Mouse (Mus musculus) heart, adult 18-20 months (tissue): ENCODE data around the gene Samd5. TPM values are rescaled to one million over a fixed set of nuclear protein-coding genes. Genes with fewer than 3 reads are reported as not detected.

ENCODE experiments used
- DNase-seq, 2 experiments: peaks; one replicate each; pipeline ENCODE4 v3.0.0; 2021 to 2022; ENCODE audit warnings: mixed read lengths in 1 of 2
- total RNA-seq, 2 experiments: library from RNA; stranded (reverse); gene quantifications; 2 replicates each; pipeline ENCODE4 v1.2.3; 2021

Samd5 gene
- total RNA-seq, 2 experiments from 2014 or later = 2.3 to 3.1 TPM

GRCm38 (mm10) chr10:9575605-9576004 is 99.4 kb downstream of the Samd5 start:
- DNase-seq = peak; percentile 65 to 88

- no peak for DNase-seq
Measured at GRCm38 (mm10) chr10:9574135-9574534, 100.9 kb downstream of the Samd5 start.

Other genes with a start within 250 kb of the Samd5 start
- gene Stxbp5, start 225.9 kb upstream of the Samd5 start, total RNA-seq = 10 to 100 TPM; 11.4 to 13.0 TPM